Mouse (Mus musculus) midbrain, embryonic 10.5 days (tissue): ENCODE data around the gene Vtn. TPM values are rescaled to one million over a fixed set of nuclear protein-coding genes. Genes with fewer than 3 reads are reported as not detected.

ENCODE experiments used
- DNase-seq: peaks from one replicate; pipeline ENCODE4 v3.0.0-alpha.2; 2017; ENCODE audit warnings: low spot score
- H3K27ac ChIP-seq: fragments of 300-500 bp; sonication (generic); replicated peaks from 2 replicates; pipeline ENCODE4 v1.5.1; 2016; ENCODE audit warnings: mild to moderate bottlenecking
- H3K27me3 ChIP-seq: fragments of 300-500 bp; sonication (generic); 2 replicates; pipeline ENCODE4 v1.6.1; 2016; ENCODE audit warnings: low read depth, mild to moderate bottlenecking; ENCODE audit not compliant: poor library complexity, severe bottlenecking
- H3K36me3 ChIP-seq: fragments of 300-500 bp; sonication (generic); 2 replicates; pipeline ENCODE4 v1.6.1; 2016; ENCODE audit warnings: mild to moderate bottlenecking, moderate library complexity
- H3K4me1 ChIP-seq: fragments of 300-500 bp; sonication (generic); 2 replicates; pipeline ENCODE4 v1.6.1; 2016
- H3K4me3 ChIP-seq: fragments of 300-500 bp; sonication (generic); 2 replicates; pipeline ENCODE4 v1.5.1; 2016; ENCODE audit warnings: mild to moderate bottlenecking, moderate library complexity
- H3K9me3 ChIP-seq: fragments of 300-500 bp; sonication (generic); replicated peaks from 2 replicates; pipeline ENCODE4 v1.6.1; 2016; ENCODE audit warnings: mild to moderate bottlenecking
- WGBS: fragments of 180-500 bp; shearing (Covaris S2); methylation state at CpG from one replicate; pipeline ENCODE4 v1.1.7; 2016; 5-methylcytosine and 5-hydroxymethylcytosine counted together
- polyA plus RNA-seq: library from polyadenylated mRNA; unstranded; fragments of >200 nt; fragmentation: Nextera tagmentation; extraction: Ambion mirVana; gene quantifications from 2 replicates; pipeline ENCODE4 v1.2.1, GENCODE M21; 2016

Gene Vtn
- 116 and 119 TPM in 2 replicates for polyA plus RNA-seq

GRCm38 (mm10) chr11:78499004-78499403 is at the start of gene Vtn:
TSS of gene Vtn (plus strand) at chr11:78499091.
- 38% methylated on average over 7 of the region's 7 CpGs for WGBS
- peaks cover 64% of the 10 kb centered on the region for H3K27me3 ChIP-seq
- peak; percentile 58 for DNase-seq
- peak within 1 kb of the TSS; percentile 80 for H3K27ac ChIP-seq
- H3K36me3 ChIP-seq: no peaks in the 10 kb centered on the region
- peak within 1 kb of the TSS; percentile 73 for H3K4me3 ChIP-seq
- no peaks in the 10 kb centered on the region for H3K9me3 ChIP-seq
- peaks cover 59% of the 10 kb centered on the region for H3K4me1 ChIP-seq

GRCm38 (mm10) chr11:78450337-78450736 is 48.6 kb upstream of the Vtn start:
- DNase-seq: no peak
- 60% methylated on average over 2 of the region's 2 CpGs for WGBS
- Histone ChIP-seq H3K9me3 (no peaks in the 10 kb centered on the region), H3K4me1 (no peaks in the 10 kb centered on the region), H3K27ac (no peak overlapping the region), H3K27me3 (no peaks in the 10 kb centered on the region), H3K36me3 (no peaks in the 10 kb centered on the region), H3K4me3 (no peak overlapping the region)

GRCm38 (mm10) chr11:78453675-78454074 is 45.2 kb upstream of the Vtn start:
- H3K4me3 ChIP-seq: no peak overlapping the region
- peak; percentile 52 for DNase-seq
- no peaks in the 10 kb centered on the region for H3K27me3 ChIP-seq
- H3K36me3 ChIP-seq: no peaks in the 10 kb centered on the region
- WGBS: 10% methylated on average over 4 of the region's 4 CpGs
- H3K9me3 ChIP-seq: no peaks in the 10 kb centered on the region
- no peak overlapping the region for H3K27ac ChIP-seq
- 0 out of 2 replicates have a peak, but pooled peaks cover 5% of the 10 kb centered on the region for H3K4me1 ChIP-seq

- no peak for DNase-seq
- H3K27me3 ChIP-seq: no peaks in the 10 kb centered on the region
- H3K9me3 ChIP-seq: no peaks in the 10 kb centered on the region
- no peak overlapping the region for H3K27ac ChIP-seq
- H3K4me1 ChIP-seq: 0 out of 2 replicates have a peak, but pooled peaks cover 5% of the 10 kb centered on the region
- 72% methylated on average over 7 of the region's 7 CpGs for WGBS
- H3K4me3 ChIP-seq: no peak overlapping the region
- no peaks in the 10 kb centered on the region for H3K36me3 ChIP-seq
These were observed 44.6 kb upstream of the Vtn start for GRCm38 (mm10) chr11:78454276-78454675.

GRCm38 (mm10) chr11:78455308-78455707 is 43.6 kb upstream of the Vtn start:
- Histone ChIP-seq H3K27ac (no peak overlapping the region), H3K4me3 (no peak overlapping the region), H3K4me1 (0 out of 2 replicates have a peak, but pooled peaks cover 5% of the 10 kb centered on the region), H3K36me3 (no peaks in the 10 kb centered on the region), H3K27me3 (no peaks in the 10 kb centered on the region), H3K9me3 (no peaks in the 10 kb centered on the region)
- WGBS: 49% methylated on average over 5 of the region's 5 CpGs
- DNase-seq: peak; percentile 41

GRCm38 (mm10) chr11:78458740-78459139 is 40.2 kb upstream of the Vtn start:
- 86% methylated on average over 17 of the region's 17 CpGs for whole genome bisulfite sequencing
- no peak for DNase-seq

GRCm38 (mm10) chr11:78461894-78462293 is 37.0 kb upstream of the Vtn start:
- WGBS: 77% methylated on average over 1 of the region's 1 CpGs
- Histone ChIP-seq H3K4me3 (no peak overlapping the region), H3K27ac (no peak overlapping the region), H3K36me3 (no peaks in the 10 kb centered on the region), H3K27me3 (0 out of 2 replicates have a peak, but pooled peaks cover 8% of the 10 kb centered on the region), H3K9me3 (no peaks in the 10 kb centered on the region), H3K4me1 (peaks cover 37% of the 10 kb centered on the region)
- DNase-seq: no peak

More at GRCm38 (mm10) chr11:78458740-78459139, 40.2 kb upstream of the Vtn start:
- Histone ChIP-seq H3K27ac (no peak overlapping the region), H3K36me3 (no peaks in the 10 kb centered on the region), H3K4me1 (peaks cover 15% of the 10 kb centered on the region), H3K9me3 (no peaks in the 10 kb centered on the region), H3K27me3 (0 out of 2 replicates have a peak, but pooled peaks cover under 1% of the 10 kb centered on the region), H3K4me3 (no peak overlapping the region)

- 84% methylated on average over 5 of the region's 5 CpGs for WGBS
- H3K27me3 ChIP-seq: 0 out of 2 replicates have a peak, but pooled peaks cover 8% of the 10 kb centered on the region
- H3K4me3 ChIP-seq: no peak overlapping the region
- H3K9me3 ChIP-seq: no peaks in the 10 kb centered on the region
- H3K27ac ChIP-seq: no peak overlapping the region
- no peaks in the 10 kb centered on the region for H3K36me3 ChIP-seq
- peaks cover 39% of the 10 kb centered on the region for H3K4me1 ChIP-seq
- no peak for DNase-seq
These were observed 36.2 kb upstream of the Vtn start for GRCm38 (mm10) chr11:78462669-78463068.

GRCm38 (mm10) chr11:78463286-78464036 is 35.4 kb upstream of the Vtn start:
- Histone ChIP-seq H3K36me3 (no peaks in the 10 kb centered on the region), H3K27me3 (0 out of 2 replicates have a peak, but pooled peaks cover 8% of the 10 kb centered on the region), H3K9me3 (no peaks in the 10 kb centered on the region), H3K4me3 (no peak overlapping the region), H3K27ac (no peak overlapping the region), H3K4me1 (peaks cover 39% of the 10 kb centered on the region)
- no peak for DNase-seq
- WGBS: 74% methylated on average over 13 of the region's 13 CpGs

- WGBS: 47% methylated on average over 9 of the region's 9 CpGs
- peak; percentile 20 for DNase-seq
- peak overlapping the region; percentile 97 for H3K27ac ChIP-seq
These were observed 33.8 kb upstream of the Vtn start for GRCm38 (mm10) chr11:78465116-78465515.

GRCm38 (mm10) chr11:78465568-78466180 is 33.2 kb upstream of the Vtn start, which contains the start of gene Slc46a1:
TSS of gene Slc46a1 (plus strand) at chr11:78465697.
- Histone ChIP-seq H3K4me1 (peaks cover 39% of the 10 kb centered on the region), H3K36me3 (peaks cover 10% of the 10 kb centered on the region; the same call in 1 of the 2 replicates), H3K9me3 (no peaks in the 10 kb centered on the region), H3K27ac (peak within 1 kb of the TSS; percentile 97), H3K27me3 (0 out of 2 replicates have a peak, but pooled peaks cover 8% of the 10 kb centered on the region), H3K4me3 (peak within 1 kb of the TSS; percentile 82)
- WGBS: under 1% methylated on average over 41 of the region's 41 CpGs
- peak; percentile 82 for DNase-seq

More at GRCm38 (mm10) chr11:78465116-78465515, 33.8 kb upstream of the Vtn start:
- no peaks in the 10 kb centered on the region for H3K9me3 ChIP-seq
- H3K36me3 ChIP-seq: peaks cover 5% of the 10 kb centered on the region; the same call in 1 of the 2 replicates
- peaks cover 39% of the 10 kb centered on the region for H3K4me1 ChIP-seq
- H3K27me3 ChIP-seq: 0 out of 2 replicates have a peak, but pooled peaks cover 8% of the 10 kb centered on the region
- peak overlapping the region; percentile 82 for H3K4me3 ChIP-seq

GRCm38 (mm10) chr11:78466242-78466912 is 32.5 kb upstream of the Vtn start:
- DNase-seq: peak; percentile 22
- H3K27me3 ChIP-seq: 0 out of 2 replicates have a peak, but pooled peaks cover 8% of the 10 kb centered on the region
- H3K9me3 ChIP-seq: no peaks in the 10 kb centered on the region
- peak overlapping the region; percentile 82 for H3K4me3 ChIP-seq
- H3K36me3 ChIP-seq: peaks cover 16% of the 10 kb centered on the region
- peak overlapping the region; percentile 97 for H3K27ac ChIP-seq
- peaks cover 39% of the 10 kb centered on the region for H3K4me1 ChIP-seq
- 56% methylated on average over 23 of the region's 23 CpGs for WGBS
